ENCODE assay signal across 23 mouse cellular contexts in genomic region chr9:108469430-108469829, GRCm38 (mm10). TPM values are rescaled to one million over a fixed set of nuclear protein-coding genes. Genes with fewer than 3 reads are reported as not detected.
"Had no signal": no experiment of that assay in that cellular context is flagged by ENCODE, and none has a peak within 500 bp of the region (broad histone marks: within the 10 kb centered on the region; RNA-seq: fewer than 3 reads in every experiment).

No protein-coding gene starts in this region.

- H3K4me2 ChIP-seq: liver, embryonic 11.5 days; liver, embryonic 13.5 days; liver, embryonic 15.5 days; lung, embryonic 14.5 days; midbrain, embryonic 11.5 days; midbrain, embryonic 13.5 days; midbrain, embryonic 15.5 days; neural tube, embryonic 12.5 days; stomach, embryonic 15.5 days had no signal

- H3K4me3 ChIP-seq: liver, embryonic 13.5 days; liver, embryonic 15.5 days; megakaryocyte, embryonic 14.5 days; midbrain, embryonic 13.5 days; midbrain, embryonic 15.5 days; neural tube, embryonic 12.5 days; stomach, embryonic 15.5 days had no signal

- H3K27ac ChIP-seq: liver, embryonic 13.5 days; liver, embryonic 15.5 days; macrophage; midbrain, embryonic 13.5 days; midbrain, embryonic 15.5 days; neural tube, embryonic 12.5 days; stomach, embryonic 15.5 days; stomach, postnatal 0 days had no signal

- H3K9ac ChIP-seq: liver, embryonic 13.5 days; liver, embryonic 15.5 days; liver, postnatal 0 days; lung, embryonic 14.5 days; midbrain, embryonic 13.5 days; midbrain, embryonic 15.5 days; neural tube, embryonic 12.5 days; stomach, embryonic 15.5 days had no signal

- ATAC-seq: liver, postnatal 0 days; midbrain, embryonic 13.5 days; midbrain, embryonic 15.5 days had no signal

- H3K27me3 ChIP-seq: liver, embryonic 13.5 days; liver, embryonic 15.5 days; midbrain, embryonic 13.5 days; midbrain, embryonic 15.5 days; neural tube, embryonic 12.5 days; stomach, embryonic 15.5 days had no signal

- H3K4me1 ChIP-seq: liver, embryonic 13.5 days; liver, embryonic 15.5 days; midbrain, embryonic 13.5 days; midbrain, embryonic 15.5 days; neural tube, embryonic 12.5 days; stomach, embryonic 15.5 days had no signal

- H3K9me3 ChIP-seq: liver, embryonic 13.5 days; liver, embryonic 15.5 days; megakaryocyte, embryonic 14.5 days; midbrain, embryonic 13.5 days; midbrain, embryonic 15.5 days; neural tube, embryonic 12.5 days; stomach, embryonic 15.5 days had no signal

- DNase-seq: liver, embryonic 13.5 days; liver, postnatal 0 days; lung, postnatal 14 days; lung, postnatal 36 days; thymus, adult 18-20 months; thymus, postnatal 14 days; thymus, postnatal 36 days had no signal

RNA-seq across cellular contexts. Expression of gene BC048562, which starts 33.1 kb away (rescaled TPM):
- polyA plus RNA-seq: liver, embryonic 11.5 days; liver, embryonic 13.5 days; liver, embryonic 15.5 days; liver, postnatal 0 days; lung, embryonic 14.5 days; lung, postnatal 0 days; macrophage; midbrain, embryonic 11.5 days; midbrain, embryonic 13.5 days; midbrain, embryonic 15.5 days; midbrain, postnatal 0 days; neural tube, embryonic 12.5 days; neural tube, embryonic 14.5 days; spleen, adult 2 months; stomach, embryonic 15.5 days; stomach, postnatal 0 days; thymus, postnatal 0 days had no signal
